Mouse (Mus musculus): Measurements from ENCODE around the gene Sgsm1.

Sgsm1 gene

DNA sequence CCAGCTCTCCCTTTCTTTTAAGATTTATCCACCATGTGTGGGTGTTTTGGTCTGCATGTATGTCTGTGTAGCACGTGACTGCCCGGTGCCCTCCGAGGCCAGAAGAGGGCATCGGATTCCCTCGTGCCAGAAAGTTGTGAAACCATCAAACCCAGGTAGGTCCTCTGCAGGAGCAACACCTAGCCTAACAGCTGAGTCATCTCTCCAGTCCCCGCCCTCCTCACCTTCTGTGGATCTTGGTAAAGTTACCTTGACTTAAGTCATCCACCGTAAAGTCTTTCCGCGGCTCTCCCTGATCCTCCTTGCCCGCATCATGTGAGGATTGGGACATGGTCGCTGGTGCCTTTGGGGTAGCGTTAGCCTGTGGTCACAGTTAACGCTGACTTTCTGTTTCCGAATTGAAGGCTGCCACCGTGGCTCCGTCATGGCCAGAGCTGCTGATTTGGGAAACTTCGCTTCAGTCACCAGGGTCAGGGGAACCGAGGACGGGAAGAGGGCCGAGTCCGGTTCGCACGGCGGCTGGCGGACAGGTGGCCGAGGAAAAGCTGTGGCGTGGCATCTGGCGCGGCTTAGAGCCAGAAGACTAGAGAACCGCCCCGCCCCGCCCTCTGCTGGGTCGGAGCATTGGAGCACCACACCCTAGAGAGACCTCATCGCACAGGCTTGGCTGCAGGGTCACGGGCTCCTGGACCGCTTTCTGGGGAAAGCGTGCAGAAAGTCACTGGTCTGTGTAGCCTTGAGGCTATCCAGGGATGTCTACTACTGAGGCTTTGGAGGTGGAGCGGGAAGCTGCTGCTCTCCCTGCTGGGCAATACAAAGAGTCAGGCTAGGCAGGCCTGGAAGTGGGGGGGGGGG, 13.4 kb upstream of the Sgsm1 start:
- DNase-seq (ENCODE audit: extremely low read depth, low read depth, low spot score) = no peak

GRCm38 (mm10) chr5:113313998-113314397, 3.4 kb upstream of the Sgsm1 start:
- DNase-seq (ENCODE audit: extremely low read depth, low read depth, low spot score) = no peak

- DNase-seq (ENCODE audit: extremely low read depth, low read depth, low spot score) = no peak
Observed at GRCm38 (mm10) chr5:113309491-113310376, 852 bp downstream of the Sgsm1 start.

DNA sequence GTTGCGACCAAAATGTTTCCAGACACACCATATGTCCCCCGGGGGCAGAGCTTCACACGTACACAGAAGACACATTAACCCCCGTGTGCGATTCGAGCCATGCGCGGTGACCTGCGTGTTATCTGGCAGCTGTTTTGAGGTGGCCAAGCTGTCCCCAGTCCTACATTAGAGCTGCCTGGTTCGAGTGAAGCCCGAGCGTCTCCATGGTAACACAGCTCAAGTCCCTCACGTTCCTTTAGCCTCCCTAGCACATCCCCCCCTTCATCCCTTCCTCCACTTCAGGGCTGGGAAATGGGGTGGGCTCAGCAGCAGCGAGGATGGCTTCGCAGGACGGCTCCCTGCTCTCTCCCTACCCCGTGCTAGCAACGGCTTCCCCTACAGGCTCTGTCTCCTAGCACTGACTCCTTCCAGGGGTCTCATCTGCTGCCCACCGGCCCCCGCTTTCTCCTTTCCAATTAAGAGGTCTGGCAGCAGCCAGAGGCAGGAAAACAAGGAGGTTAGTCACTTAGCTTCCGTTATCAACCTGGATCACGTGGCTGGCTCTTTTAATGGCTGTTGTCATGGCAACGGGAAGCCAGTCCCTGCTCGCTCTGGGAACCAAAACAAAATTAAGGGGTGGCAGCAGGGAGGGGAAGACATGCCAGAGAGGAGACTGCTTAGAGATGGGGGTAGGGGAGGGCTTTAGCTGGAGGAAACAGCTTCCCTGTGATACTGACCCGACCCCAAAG, 3.7 kb downstream of the Sgsm1 start:
- no peak for DNase-seq (ENCODE audit: extremely low read depth, low read depth, low spot score)

DNA sequence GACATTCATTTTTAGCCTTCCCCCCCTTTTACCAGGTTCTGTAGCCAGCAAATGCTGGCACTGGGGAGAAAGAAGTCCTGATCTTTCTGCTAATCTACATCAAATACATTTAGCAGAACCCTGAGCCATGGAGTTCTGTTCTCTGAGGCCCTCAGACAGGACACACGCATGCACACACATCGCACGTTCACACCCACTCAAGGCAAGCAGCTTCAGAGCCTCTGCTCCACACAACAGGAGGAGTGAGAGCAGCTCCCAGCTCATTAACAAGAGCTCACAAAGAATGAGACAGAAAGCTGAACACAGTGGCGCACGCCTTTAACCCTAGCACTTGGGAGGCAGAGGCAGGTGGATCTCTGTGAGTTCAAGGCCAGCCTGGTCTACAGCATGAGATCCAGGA, 6.1 kb downstream of the Sgsm1 start:
- DNase-seq (ENCODE audit: extremely low read depth, low read depth, low spot score) = no peak

DNA sequence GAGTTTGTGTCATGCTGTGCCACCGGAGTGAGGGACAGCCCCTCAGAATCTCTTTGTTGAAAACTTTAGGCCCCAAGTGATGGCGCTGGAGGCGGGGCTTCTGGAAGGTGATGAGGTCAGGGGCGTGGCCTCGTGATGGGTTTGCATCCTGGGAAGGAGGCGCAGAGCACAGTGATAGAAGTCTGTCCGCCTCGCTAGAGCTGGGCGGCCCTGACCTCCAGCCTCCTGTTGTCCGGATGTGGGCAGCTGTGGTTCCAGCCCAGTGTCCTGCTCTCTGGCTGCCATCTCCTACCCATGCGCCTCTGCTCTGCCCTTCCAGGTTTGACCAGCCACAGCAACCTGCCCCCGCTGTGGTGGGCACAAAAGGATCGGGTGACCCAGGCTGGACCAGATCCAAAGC, 8.7 kb downstream of the Sgsm1 start:
- DNase-seq (ENCODE audit: extremely low read depth, low read depth, low spot score) = no peak

- no peak for DNase-seq (ENCODE audit: extremely low read depth, low read depth, low spot score)
Observed at GRCm38 (mm10) chr5:113300148-113300889, 10.3 kb downstream of the Sgsm1 start.

DNA sequence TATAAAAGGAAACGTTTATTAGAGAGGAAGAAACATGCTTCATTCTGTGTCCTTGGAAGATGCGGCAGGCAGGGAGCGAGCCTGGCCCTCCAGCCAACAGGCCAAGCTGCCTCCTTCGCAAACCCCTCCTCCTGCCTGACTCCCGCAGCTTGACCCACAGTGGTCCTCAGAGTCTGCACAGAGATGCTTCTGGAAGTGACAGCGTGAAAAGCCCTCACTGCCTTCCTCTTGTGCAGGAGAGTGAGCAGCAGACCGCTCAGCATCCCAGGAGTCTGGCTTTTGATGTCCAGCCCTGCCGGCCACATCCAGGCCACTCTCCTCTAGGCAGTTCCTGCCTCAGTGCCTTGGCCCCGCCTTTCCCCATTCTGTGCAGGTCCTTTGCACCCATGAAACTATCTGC, 11.2 kb downstream of the Sgsm1 start:
- no peak for DNase-seq (ENCODE audit: extremely low read depth, low read depth, low spot score)

DNA sequence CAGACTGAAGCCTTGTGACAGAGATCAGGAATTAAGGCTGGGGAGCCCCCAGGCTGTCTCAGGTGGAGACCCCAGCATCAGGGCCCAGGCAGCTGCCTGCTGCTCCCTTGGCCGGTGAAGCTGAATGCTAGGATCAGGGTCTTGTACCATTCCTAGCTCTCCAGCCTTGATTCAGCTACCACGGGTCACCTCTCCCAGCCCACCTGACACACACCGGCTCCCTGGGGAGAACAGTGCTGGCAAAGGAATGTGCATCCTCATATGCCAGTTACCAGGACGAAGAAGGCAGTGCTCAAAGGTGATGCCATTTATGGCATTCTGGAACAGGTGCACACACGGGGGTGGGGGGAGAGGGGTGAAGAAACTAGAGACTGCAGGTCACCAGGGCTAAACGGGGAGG, 11.8 kb downstream of the Sgsm1 start:
- DNase-seq (ENCODE audit: extremely low read depth, low read depth, low spot score) = no peak

DNA sequence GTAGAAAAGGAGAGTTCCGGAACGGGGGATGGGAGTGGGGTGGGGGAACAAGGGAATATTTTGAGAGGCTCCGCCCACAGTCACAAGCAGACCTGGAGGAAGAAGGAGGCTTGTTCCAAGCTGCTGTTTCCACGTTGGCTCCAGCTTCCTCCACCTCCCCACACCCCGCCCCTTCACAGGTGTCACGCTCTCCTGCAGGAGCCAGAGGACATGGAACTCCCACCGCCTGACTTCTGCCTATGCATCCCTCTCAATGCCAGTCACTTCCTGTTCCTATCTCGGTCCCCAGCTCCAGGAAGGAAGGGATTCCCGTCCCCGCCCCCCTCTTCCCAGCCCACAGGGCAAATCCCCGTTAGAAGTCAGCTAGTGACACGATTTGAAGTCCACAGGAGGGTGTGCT, 12.5 kb downstream of the Sgsm1 start:
- DNase-seq (ENCODE audit: extremely low read depth, low read depth, low spot score) = no peak

- no peak for DNase-seq (ENCODE audit: extremely low read depth, low read depth, low spot score)
Observed at GRCm38 (mm10) chr5:113295791-113296190, 14.8 kb downstream of the Sgsm1 start.

DNA sequence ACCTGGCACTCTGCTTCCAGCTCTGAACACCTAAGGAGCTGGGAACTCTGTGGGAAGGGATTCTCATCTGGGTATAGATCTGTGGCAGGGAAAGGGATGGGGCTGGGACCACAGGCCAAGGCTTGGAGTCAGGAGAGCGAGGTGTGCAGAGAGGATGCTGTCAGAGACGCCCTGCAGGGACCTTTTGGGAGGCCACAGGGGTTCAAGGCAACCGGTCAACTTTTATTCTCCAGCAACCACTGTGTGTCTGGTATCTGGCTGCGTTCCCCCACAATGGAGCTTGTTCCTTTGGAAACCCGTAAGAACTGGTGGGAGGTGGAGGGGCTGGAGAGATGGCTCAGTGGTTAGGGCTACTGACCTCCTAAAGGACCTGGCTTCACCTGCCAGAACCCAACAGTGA, 16.0 kb downstream of the Sgsm1 start:
- no peak for DNase-seq (ENCODE audit: extremely low read depth, low read depth, low spot score)

- no peak for DNase-seq (ENCODE audit: extremely low read depth, low read depth, low spot score)
Observed at GRCm38 (mm10) chr5:113293446-113293845, 17.1 kb downstream of the Sgsm1 start.

- no peak for DNase-seq (ENCODE audit: extremely low read depth, low read depth, low spot score)
Observed at GRCm38 (mm10) chr5:113292832-113293231, 17.8 kb downstream of the Sgsm1 start.

DNA sequence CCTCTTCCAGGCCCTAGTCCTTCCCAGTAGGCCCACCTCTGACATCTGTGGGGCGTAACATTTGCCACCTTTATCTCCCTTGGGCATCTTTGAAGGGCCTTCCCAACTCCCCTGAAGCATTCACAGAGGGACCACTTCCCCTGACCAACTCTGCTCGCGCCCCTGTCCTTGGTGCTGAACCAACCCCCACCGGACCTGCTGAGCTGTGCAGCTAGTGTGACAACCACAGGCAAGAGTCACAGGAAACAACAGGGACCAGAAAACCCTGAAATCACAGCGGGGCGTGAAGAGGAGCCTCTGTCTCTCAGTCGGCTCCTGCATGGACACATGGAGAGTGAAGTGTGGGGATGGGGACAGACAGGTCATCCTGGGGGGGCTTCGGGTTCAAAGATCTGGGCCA, 18.4 kb downstream of the Sgsm1 start:
- DNase-seq (ENCODE audit: extremely low read depth, low read depth, low spot score) = no peak

DNA sequence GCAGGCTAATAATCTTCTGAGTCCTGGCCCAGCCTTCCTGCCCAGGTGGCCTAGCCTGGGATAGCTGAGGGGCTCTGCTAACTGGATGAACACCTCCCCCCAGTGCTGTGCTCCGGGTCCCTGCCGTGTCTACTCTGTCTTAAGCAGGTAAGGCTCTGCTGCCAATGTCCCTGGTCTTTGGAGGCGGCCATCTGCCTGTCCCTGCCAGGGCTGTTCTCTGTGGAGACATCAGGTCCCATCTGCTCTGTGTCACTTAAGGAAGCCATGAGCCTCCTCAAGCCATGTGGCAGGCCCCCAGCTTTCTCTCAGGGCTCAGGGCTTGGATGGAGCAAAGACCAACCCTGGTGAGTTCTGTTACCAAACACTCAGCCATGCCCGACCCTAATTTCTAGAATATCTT, 19.5 kb downstream of the Sgsm1 start:
- no peak for DNase-seq (ENCODE audit: extremely low read depth, low read depth, low spot score)

DNA sequence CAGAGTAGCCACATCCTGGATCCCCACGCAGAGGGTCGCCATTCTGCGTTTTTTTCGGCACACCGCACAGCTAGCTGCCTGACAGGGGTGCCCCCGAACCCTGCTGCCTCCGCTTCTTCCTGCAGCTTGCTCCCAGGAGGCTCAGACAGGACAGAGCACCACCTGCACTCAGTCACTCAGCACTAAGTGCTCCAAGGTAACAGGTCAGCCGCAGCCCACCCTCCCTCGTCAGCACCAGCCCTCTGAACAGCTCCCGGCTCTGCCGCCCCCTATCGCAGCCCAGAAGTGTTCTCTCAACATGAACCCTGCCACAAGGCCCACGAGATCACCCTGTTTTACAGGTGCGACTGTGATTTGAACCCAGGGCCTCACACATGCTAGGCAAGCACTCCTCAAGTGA, 20.4 kb downstream of the Sgsm1 start:
- DNase-seq (ENCODE audit: extremely low read depth, low read depth, low spot score) = no peak

DNA sequence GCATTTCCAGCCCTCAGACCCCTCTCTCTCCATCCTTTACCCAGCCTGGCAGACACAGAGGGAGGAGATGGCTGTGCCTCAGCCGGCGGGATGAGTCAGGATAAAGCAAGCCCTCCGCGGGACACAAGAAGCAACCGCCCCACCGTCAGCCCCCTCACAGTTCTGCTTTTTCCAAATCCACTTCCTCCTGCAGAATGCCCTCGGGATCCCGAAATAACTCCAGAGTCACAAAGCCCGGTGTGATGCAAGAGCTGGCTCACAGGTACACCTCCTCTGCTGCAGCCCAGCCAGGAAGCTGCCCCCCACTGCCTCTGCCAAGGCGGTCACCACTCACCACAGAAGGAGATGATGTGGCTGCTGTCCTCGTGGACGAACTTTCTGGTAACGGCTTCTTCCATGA, 22.1 kb downstream of the Sgsm1 start:
- DNase-seq (ENCODE audit: extremely low read depth, low read depth, low spot score) = no peak

GRCm38 (mm10) chr5:113287762-113288161, 22.8 kb downstream of the Sgsm1 start:
- no peak for DNase-seq (ENCODE audit: extremely low read depth, low read depth, low spot score)

DNA sequence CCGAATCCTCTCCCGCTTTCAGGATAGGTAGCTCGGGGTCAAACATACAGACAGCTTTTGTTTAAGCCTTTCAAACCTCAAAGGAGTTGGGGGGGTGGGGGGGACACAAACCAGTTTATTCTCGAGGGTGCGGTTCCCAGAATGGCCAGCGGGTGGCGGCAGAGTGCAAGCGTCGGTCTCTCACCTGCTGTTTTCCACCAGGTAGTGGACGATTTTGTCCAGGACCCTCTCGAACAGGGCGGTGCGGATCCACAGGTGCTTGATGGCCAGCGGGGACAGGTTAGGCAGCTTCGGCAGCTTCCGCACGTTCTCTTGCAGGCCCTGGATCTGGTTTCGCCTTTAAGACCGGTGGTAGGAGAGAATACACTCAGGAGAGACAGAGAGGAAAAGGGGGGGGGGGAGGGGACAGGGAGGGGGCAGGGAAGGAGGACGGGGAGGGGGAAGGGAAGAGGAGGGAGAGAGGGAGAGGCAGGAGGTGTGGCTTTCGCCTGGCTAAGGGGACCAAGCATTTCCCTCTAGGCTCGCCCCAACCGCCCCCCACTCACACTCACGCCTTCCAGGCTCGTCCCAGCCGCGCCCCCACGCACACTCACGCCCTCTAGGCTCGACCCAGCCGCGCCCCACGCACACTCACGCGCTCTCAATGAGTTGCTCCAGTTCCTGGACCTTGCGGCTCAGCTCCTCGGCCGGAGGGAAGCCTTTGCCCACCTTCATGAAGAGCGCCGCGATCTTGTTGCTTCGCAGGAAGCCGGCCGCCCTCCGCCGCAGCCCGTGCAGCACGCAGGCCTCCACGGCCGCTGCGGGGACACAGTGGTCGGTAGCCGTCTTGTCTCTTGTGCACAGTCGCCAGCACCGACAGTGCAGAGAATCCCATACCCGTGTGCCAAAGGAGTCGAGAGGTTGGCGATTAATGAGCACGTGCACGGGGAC, 23.7 kb downstream of the Sgsm1 start:
- DNase-seq (ENCODE audit: extremely low read depth, low read depth, low spot score) = no peak
